Mouse (Mus musculus) v-Abl transformed pro-B cells (cell line): Measurements from ENCODE around the gene Esrrb.

Experiments
- in situ Hi-C, 2 experiments: fragments of 400-800 bp; cut with MboI; formaldehyde crosslinking; loops; one replicate each; pipeline ENCODE4 v1.15.1; 2025; ENCODE audit not compliant: unreplicated experiment in 2 of 2

Esrrb gene

GRCm38 (mm10) chr12:86553037-86553436, 192.1 kb downstream of the Esrrb start:
- in situ Hi-C loops: no loop called here

GRCm38 (mm10) chr12:86556796-86557517, 196.0 kb downstream of the Esrrb start:
- in situ Hi-C loops: no loop called here

GRCm38 (mm10) chr12:86558889-86559288, 198.0 kb downstream of the Esrrb start:
- in situ Hi-C loops: no loop called here

GRCm38 (mm10) chr12:86562705-86563104, 201.8 kb downstream of the Esrrb start:
- in situ Hi-C loops: no loop called here

GRCm38 (mm10) chr12:86565996-86566395, 205.1 kb downstream of the Esrrb start:
- in situ Hi-C loops: no loop called here
